Mouse (Mus musculus): ENCODE data around the gene Mettl24. TPM values are rescaled to one million over a fixed set of nuclear protein-coding genes. Genes with fewer than 3 reads are reported as not detected.
"Not testable (repeated sequence)": the region's sequence is repeated elsewhere in the genome, so short reads cannot be mapped to it uniquely, and the experiment has no call there.

Gene Mettl24
- polyA plus RNA-seq, 1 experiment from 2014 or later: 3.9 TPM

GRCm38 (mm10) chr10:40775655-40776054 is 92.6 kb downstream of the Mettl24 start:
- DNase-seq (ENCODE audit: low spot score): no peak
- Histone ChIP-seq H3K4me3 (replicated peaks; ENCODE audit: low read depth, low read length) (no peak overlapping the region), H3K4me2 (ENCODE audit: low read length) (no peak overlapping the region), H3K27ac (no peak overlapping the region), H3K27me3 (ENCODE audit: insufficient read depth, low read length) (no peaks in the 10 kb centered on the region), H3K9me3 (replicated peaks; ENCODE audit: low read length) (no peaks in the 10 kb centered on the region), H3K9ac (ENCODE audit: low read depth, low read length) (no peak overlapping the region), H3K4me1 (replicated peaks; ENCODE audit: insufficient read depth, low read length) (no peaks in the 10 kb centered on the region), H3K36me3 (ENCODE audit: insufficient read depth, low read length) (no peaks in the 10 kb centered on the region)
- no peak for TF ChIP-seq CTCF (IDR thresholded peaks at IDR 0.05; ENCODE audit: low read depth)
- no peak for ATAC-seq (replicated peaks; ENCODE audit: low FRiP score, low read depth)
- 94% methylated on average over 4 of the region's 4 CpGs for WGBS

GRCm38 (mm10) chr10:40777171-40777570 is 94.1 kb downstream of the Mettl24 start:
- Histone ChIP-seq H3K4me1 (replicated peaks; ENCODE audit: insufficient read depth, low read length) (no peaks in the 10 kb centered on the region), H3K27ac (no peak overlapping the region), H3K4me2 (ENCODE audit: low read length) (no peak overlapping the region), H3K9ac (ENCODE audit: low read depth, low read length) (no peak overlapping the region), H3K27me3 (ENCODE audit: insufficient read depth, low read length) (no peaks in the 10 kb centered on the region), H3K9me3 (replicated peaks; ENCODE audit: low read length) (no peaks in the 10 kb centered on the region), H3K4me3 (replicated peaks; ENCODE audit: low read depth, low read length) (no peak overlapping the region), H3K36me3 (ENCODE audit: insufficient read depth, low read length) (no peaks in the 10 kb centered on the region)
- ATAC-seq (replicated peaks; ENCODE audit: low FRiP score, low read depth): no peak
- 19% methylated on average over 2 of the region's 2 CpGs for WGBS
- peak; percentile 9 for DNase-seq (ENCODE audit: low spot score)
- no peak for TF ChIP-seq CTCF (IDR thresholded peaks at IDR 0.05; ENCODE audit: low read depth)

- Histone ChIP-seq H3K4me3 (replicated peaks; ENCODE audit: low read depth, low read length) (no peak overlapping the region), H3K9ac (ENCODE audit: low read depth, low read length) (no peak overlapping the region), H3K4me1 (replicated peaks; ENCODE audit: insufficient read depth, low read length) (no peaks in the 10 kb centered on the region), H3K27ac (no peak overlapping the region), H3K36me3 (ENCODE audit: insufficient read depth, low read length) (no peaks in the 10 kb centered on the region), H3K27me3 (ENCODE audit: insufficient read depth, low read length) (no peaks in the 10 kb centered on the region), H3K9me3 (replicated peaks; ENCODE audit: low read length) (no peaks in the 10 kb centered on the region), H3K4me2 (ENCODE audit: low read length) (no peak overlapping the region)
- TF ChIP-seq CTCF (IDR thresholded peaks at IDR 0.05; ENCODE audit: low read depth): no peak
- WGBS: 67% methylated on average over 4 of the region's 4 CpGs
- DNase-seq (ENCODE audit: low spot score) (no peak), ATAC-seq (replicated peaks; ENCODE audit: low FRiP score, low read depth) (no peak)
Measured at GRCm38 (mm10) chr10:40778472-40778871, 95.4 kb downstream of the Mettl24 start.

- H3K9me3 ChIP-seq (replicated peaks; ENCODE audit: low read length): no peaks in the 10 kb centered on the region
- H3K27me3 ChIP-seq (ENCODE audit: insufficient read depth, low read length): no peaks in the 10 kb centered on the region
- 69% methylated on average over 3 of the region's 3 CpGs for WGBS
- no peak overlapping the region for H3K9ac ChIP-seq (ENCODE audit: low read depth, low read length)
- no peaks in the 10 kb centered on the region for H3K4me1 ChIP-seq (replicated peaks; ENCODE audit: insufficient read depth, low read length)
- DNase-seq (ENCODE audit: low spot score) (no peak), ATAC-seq (replicated peaks; ENCODE audit: low FRiP score, low read depth) (no peak)
- TF ChIP-seq CTCF (IDR thresholded peaks at IDR 0.05; ENCODE audit: low read depth): no peak
- no peak overlapping the region for H3K27ac ChIP-seq
- no peak overlapping the region for H3K4me2 ChIP-seq (ENCODE audit: low read length)
- no peak overlapping the region for H3K4me3 ChIP-seq (replicated peaks; ENCODE audit: low read depth, low read length)
- H3K36me3 ChIP-seq (ENCODE audit: insufficient read depth, low read length): no peaks in the 10 kb centered on the region
Measured at GRCm38 (mm10) chr10:40790406-40790805, 107.3 kb downstream of the Mettl24 start.

GRCm38 (mm10) chr10:40792115-40792514 is 109.0 kb downstream of the Mettl24 start:
- Histone ChIP-seq H3K9ac (ENCODE audit: low read depth, low read length) (no peak overlapping the region), H3K36me3 (ENCODE audit: insufficient read depth, low read length) (no peaks in the 10 kb centered on the region), H3K27me3 (ENCODE audit: insufficient read depth, low read length) (no peaks in the 10 kb centered on the region), H3K4me1 (replicated peaks; ENCODE audit: insufficient read depth, low read length) (no peaks in the 10 kb centered on the region), H3K9me3 (replicated peaks; ENCODE audit: low read length) (no peaks in the 10 kb centered on the region), H3K27ac (no peak overlapping the region), H3K4me3 (replicated peaks; ENCODE audit: low read depth, low read length) (no peak overlapping the region), H3K4me2 (ENCODE audit: low read length) (no peak overlapping the region)
- 79% methylated on average over 3 of the region's 3 CpGs for WGBS
- ATAC-seq (replicated peaks; ENCODE audit: low FRiP score, low read depth) (no peak), DNase-seq (ENCODE audit: low spot score) (no peak)
- TF ChIP-seq CTCF (IDR thresholded peaks at IDR 0.05; ENCODE audit: low read depth): no peak

- no peaks in the 10 kb centered on the region for H3K27me3 ChIP-seq (ENCODE audit: insufficient read depth, low read length)
- H3K36me3 ChIP-seq (ENCODE audit: insufficient read depth, low read length): no peaks in the 10 kb centered on the region
- no peak overlapping the region for H3K9ac ChIP-seq (ENCODE audit: low read depth, low read length)
- no peak overlapping the region for H3K27ac ChIP-seq
- DNase-seq (ENCODE audit: low spot score): no peak
- H3K4me2 ChIP-seq (ENCODE audit: low read length): no peak overlapping the region
- H3K9me3 ChIP-seq (replicated peaks; ENCODE audit: low read length): no peaks in the 10 kb centered on the region
- H3K4me1 ChIP-seq (replicated peaks; ENCODE audit: insufficient read depth, low read length): no peaks in the 10 kb centered on the region
- no peak for ATAC-seq (replicated peaks; ENCODE audit: low FRiP score, low read depth)
- WGBS: 82% methylated on average over 1 of the region's 1 CpGs
- TF ChIP-seq CTCF (IDR thresholded peaks at IDR 0.05; ENCODE audit: low read depth): no peak
- H3K4me3 ChIP-seq (replicated peaks; ENCODE audit: low read depth, low read length): no peak overlapping the region
Measured at GRCm38 (mm10) chr10:40805221-40805620, 122.1 kb downstream of the Mettl24 start.

- H3K27ac ChIP-seq: no peak overlapping the region
- no peaks in the 10 kb centered on the region for H3K4me1 ChIP-seq (replicated peaks; ENCODE audit: insufficient read depth, low read length)
- H3K36me3 ChIP-seq (ENCODE audit: insufficient read depth, low read length): no peaks in the 10 kb centered on the region
- no peaks in the 10 kb centered on the region for H3K9me3 ChIP-seq (replicated peaks; ENCODE audit: low read length)
- H3K9ac ChIP-seq (ENCODE audit: low read depth, low read length): no peak overlapping the region
- no peaks in the 10 kb centered on the region for H3K27me3 ChIP-seq (ENCODE audit: insufficient read depth, low read length)
- no peak for TF ChIP-seq CTCF (IDR thresholded peaks at IDR 0.05; ENCODE audit: low read depth)
- H3K4me2 ChIP-seq (ENCODE audit: low read length): no peak overlapping the region
- 84% methylated on average over 4 of the region's 4 CpGs for WGBS
- ATAC-seq (replicated peaks; ENCODE audit: low FRiP score, low read depth) (no peak), DNase-seq (ENCODE audit: low spot score) (no peak)
- no peak overlapping the region for H3K4me3 ChIP-seq (replicated peaks; ENCODE audit: low read depth, low read length)
Measured at GRCm38 (mm10) chr10:40806221-40806620, 123.1 kb downstream of the Mettl24 start.

GRCm38 (mm10) chr10:40809411-40809910 is 126.4 kb downstream of the Mettl24 start:
- not testable (repeated sequence) for H3K9ac ChIP-seq (ENCODE audit: low read depth, low read length); H3K27me3 ChIP-seq (ENCODE audit: insufficient read depth, low read length); H3K36me3 ChIP-seq (ENCODE audit: insufficient read depth, low read length); H3K27ac ChIP-seq; H3K9me3 ChIP-seq (replicated peaks; ENCODE audit: low read length); H3K4me1 ChIP-seq (replicated peaks; ENCODE audit: insufficient read depth, low read length); DNase-seq (ENCODE audit: low spot score); H3K4me3 ChIP-seq (replicated peaks; ENCODE audit: low read depth, low read length); ATAC-seq (replicated peaks; ENCODE audit: low FRiP score, low read depth); H3K4me2 ChIP-seq (ENCODE audit: low read length)
- 44% methylated on average over 5 of the region's 5 CpGs for WGBS
